Mouse (Mus musculus): Measurements from ENCODE around the gene Usmg5. TPM values are rescaled to one million over a fixed set of nuclear protein-coding genes. Genes with fewer than 3 reads are reported as not detected.

Usmg5 gene
- total RNA-seq, 1 experiment: 385 TPM

GRCm38 (mm10) chr19:47128835-47129234 lies 38.4 kb upstream of the Usmg5 start:
- H3K27ac ChIP-seq (ENCODE audit: insufficient read depth, low read depth, low read length, poor library complexity, severe bottlenecking): no peak overlapping the region
- no peaks in the 10 kb centered on the region for H3K9me3 ChIP-seq (ENCODE audit: control insufficient read depth, insufficient read depth, low read depth, low read length)
- no peak overlapping the region for H3K4me3 ChIP-seq (ENCODE audit: insufficient read depth in 1 of 2, low read depth in 1 of 2, low read length in 2 of 2, poor library complexity in 1 of 2, severe bottlenecking in 1 of 2)
- peaks cover 0 to 7% of the 10 kb centered on the region in 2 experiments; a peak in 1 of 4 replicates for H3K4me1 ChIP-seq (ENCODE audit: control insufficient read depth in 2 of 2, insufficient read depth in 2 of 2, low read length in 2 of 2, poor library complexity in 1 of 2)
- TF ChIP-seq CHD2 (IDR thresholded peaks at IDR 0.05; ENCODE audit: low read depth, low read length): no peak
- TF ChIP-seq MAFK (IDR thresholded peaks at IDR 0.05; ENCODE audit: insufficient read depth, low read depth, low read length): no peak
- no peak for TF ChIP-seq ZNF384 (IDR thresholded peaks at IDR 0.05; ENCODE audit: low read depth, low read length)
- TF ChIP-seq HCFC1 (IDR thresholded peaks at IDR 0.05; ENCODE audit: borderline replicate concordance, insufficient read depth, low read length): no peak
- no peak for TF ChIP-seq ZC3H11A (IDR thresholded peaks at IDR 0.05; ENCODE audit: borderline replicate concordance, low read depth, low read length)
- in situ Hi-C loops (cut with MboI; ENCODE audit: low sequenced_read_pairs in 2 of 2, unreplicated experiment in 2 of 2): loop anchor here in 1 of 2 experiments (5.0 kb wide), 1 partner anchor 38 kb away; no protein-coding TSS in a partner anchor
- no peak for DNase-seq (ENCODE audit: low read depth, low spot score)
- H3K9ac ChIP-seq (ENCODE audit: insufficient read depth, low read depth, low read length, poor library complexity, severe bottlenecking): no peak overlapping the region
- H3K36me3 ChIP-seq (ENCODE audit: control insufficient read depth, insufficient read depth, low read length, poor library complexity, severe bottlenecking): peaks cover 73% of the 10 kb centered on the region

- TF ChIP-seq CHD2 (IDR thresholded peaks at IDR 0.05; ENCODE audit: low read depth, low read length) (no peak), ZNF384 (IDR thresholded peaks at IDR 0.05; ENCODE audit: low read depth, low read length) (no peak), MAFK (IDR thresholded peaks at IDR 0.05; ENCODE audit: insufficient read depth, low read depth, low read length) (no peak), ZC3H11A (IDR thresholded peaks at IDR 0.05; ENCODE audit: borderline replicate concordance, low read depth, low read length) (no peak), HCFC1 (IDR thresholded peaks at IDR 0.05; ENCODE audit: borderline replicate concordance, insufficient read depth, low read length) (no peak)
- Histone ChIP-seq H3K27ac (ENCODE audit: insufficient read depth, low read depth, low read length, poor library complexity, severe bottlenecking) (no peak overlapping the region), H3K9ac (ENCODE audit: insufficient read depth, low read depth, low read length, poor library complexity, severe bottlenecking) (no peak overlapping the region), H3K36me3 (ENCODE audit: control insufficient read depth, insufficient read depth, low read length, poor library complexity, severe bottlenecking) (peaks cover 78% of the 10 kb centered on the region), H3K4me3 (ENCODE audit: insufficient read depth in 1 of 2, low read depth in 1 of 2, low read length in 2 of 2, poor library complexity in 1 of 2, severe bottlenecking in 1 of 2) (no peak overlapping the region), H3K9me3 (ENCODE audit: control insufficient read depth, insufficient read depth, low read depth, low read length) (no peaks in the 10 kb centered on the region), H3K4me1 (ENCODE audit: control insufficient read depth in 2 of 2, insufficient read depth in 2 of 2, low read length in 2 of 2, poor library complexity in 1 of 2) (peaks cover 0 to 7% of the 10 kb centered on the region in 2 experiments; a peak in 1 of 4 replicates)
- in situ Hi-C loops (cut with MboI; ENCODE audit: low sequenced_read_pairs in 2 of 2, unreplicated experiment in 2 of 2): loop anchor here in 1 of 2 experiments (5.0 kb wide), 1 partner anchor 39 kb away; no protein-coding TSS in a partner anchor
- DNase-seq (ENCODE audit: low read depth, low spot score): no peak
These were observed 37.7 kb upstream of the Usmg5 start for GRCm38 (mm10) chr19:47128164-47128563.

GRCm38 (mm10) chr19:47122802-47123201 lies 32.4 kb upstream of the Usmg5 start:
- Histone ChIP-seq H3K4me3 (ENCODE audit: insufficient read depth in 1 of 2, low read depth in 1 of 2, low read length in 2 of 2, poor library complexity in 1 of 2, severe bottlenecking in 1 of 2) (no peak overlapping the region), H3K9ac (ENCODE audit: insufficient read depth, low read depth, low read length, poor library complexity, severe bottlenecking) (no peak overlapping the region), H3K9me3 (ENCODE audit: control insufficient read depth, insufficient read depth, low read depth, low read length) (no peaks in the 10 kb centered on the region), H3K4me1 (ENCODE audit: control insufficient read depth in 2 of 2, insufficient read depth in 2 of 2, low read length in 2 of 2, poor library complexity in 1 of 2) (no peaks in the 10 kb centered on the region), H3K36me3 (ENCODE audit: control insufficient read depth, insufficient read depth, low read length, poor library complexity, severe bottlenecking) (peaks cover 73% of the 10 kb centered on the region), H3K27ac (ENCODE audit: insufficient read depth, low read depth, low read length, poor library complexity, severe bottlenecking) (no peak overlapping the region)
- no peak for DNase-seq (ENCODE audit: low read depth, low spot score)
- TF ChIP-seq ZNF384 (IDR thresholded peaks at IDR 0.05; ENCODE audit: low read depth, low read length) (no peak), HCFC1 (IDR thresholded peaks at IDR 0.05; ENCODE audit: borderline replicate concordance, insufficient read depth, low read length) (no peak), MAFK (IDR thresholded peaks at IDR 0.05; ENCODE audit: insufficient read depth, low read depth, low read length) (no peak), ZC3H11A (IDR thresholded peaks at IDR 0.05; ENCODE audit: borderline replicate concordance, low read depth, low read length) (no peak), CHD2 (IDR thresholded peaks at IDR 0.05; ENCODE audit: low read depth, low read length) (no peak)
- in situ Hi-C loops (cut with MboI; ENCODE audit: low sequenced_read_pairs in 2 of 2, unreplicated experiment in 2 of 2): no loop called here

GRCm38 (mm10) chr19:47121054-47121453 lies 30.6 kb upstream of the Usmg5 start:
- Histone ChIP-seq H3K9ac (ENCODE audit: insufficient read depth, low read depth, low read length, poor library complexity, severe bottlenecking) (no peak overlapping the region), H3K9me3 (ENCODE audit: control insufficient read depth, insufficient read depth, low read depth, low read length) (no peaks in the 10 kb centered on the region), H3K4me1 (ENCODE audit: control insufficient read depth in 2 of 2, insufficient read depth in 2 of 2, low read length in 2 of 2, poor library complexity in 1 of 2) (no peaks in the 10 kb centered on the region), H3K27ac (ENCODE audit: insufficient read depth, low read depth, low read length, poor library complexity, severe bottlenecking) (no peak overlapping the region), H3K4me3 (ENCODE audit: insufficient read depth in 1 of 2, low read depth in 1 of 2, low read length in 2 of 2, poor library complexity in 1 of 2, severe bottlenecking in 1 of 2) (no peak overlapping the region), H3K36me3 (ENCODE audit: control insufficient read depth, insufficient read depth, low read length, poor library complexity, severe bottlenecking) (peaks cover 68% of the 10 kb centered on the region)
- in situ Hi-C loops (cut with MboI; ENCODE audit: low sequenced_read_pairs in 2 of 2, unreplicated experiment in 2 of 2): no loop called here
- TF ChIP-seq MAFK (IDR thresholded peaks at IDR 0.05; ENCODE audit: insufficient read depth, low read depth, low read length) (no peak), CHD2 (IDR thresholded peaks at IDR 0.05; ENCODE audit: low read depth, low read length) (no peak), ZNF384 (IDR thresholded peaks at IDR 0.05; ENCODE audit: low read depth, low read length) (no peak), HCFC1 (IDR thresholded peaks at IDR 0.05; ENCODE audit: borderline replicate concordance, insufficient read depth, low read length) (no peak), ZC3H11A (IDR thresholded peaks at IDR 0.05; ENCODE audit: borderline replicate concordance, low read depth, low read length) (no peak; the same call in 1 of the 2 replicates)
- no peak for DNase-seq (ENCODE audit: low read depth, low spot score)
